Mouse (Mus musculus): ENCODE measurements around the gene Coq10a.

Coq10a gene

DNA sequence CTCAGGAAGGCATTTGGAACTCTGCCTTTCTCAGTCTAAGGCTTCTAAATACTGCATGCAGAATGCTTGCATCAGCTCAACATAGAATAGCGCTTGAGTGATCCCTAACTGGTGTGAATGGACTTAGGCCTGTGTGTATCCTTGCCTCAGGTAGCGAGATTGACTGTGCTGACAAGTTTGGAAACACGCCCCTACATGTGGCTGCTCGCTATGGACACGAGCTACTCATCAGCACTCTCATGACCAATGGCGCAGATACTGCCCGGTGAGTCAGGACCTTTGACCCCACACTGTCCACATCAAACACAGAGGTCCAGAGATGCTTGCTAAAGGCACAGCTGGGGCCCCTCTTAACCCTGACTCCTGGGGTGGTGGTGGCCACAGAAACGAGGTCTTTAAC lies 13.7 kb upstream of the Coq10a start:
- no peak for DNase-seq

DNA sequence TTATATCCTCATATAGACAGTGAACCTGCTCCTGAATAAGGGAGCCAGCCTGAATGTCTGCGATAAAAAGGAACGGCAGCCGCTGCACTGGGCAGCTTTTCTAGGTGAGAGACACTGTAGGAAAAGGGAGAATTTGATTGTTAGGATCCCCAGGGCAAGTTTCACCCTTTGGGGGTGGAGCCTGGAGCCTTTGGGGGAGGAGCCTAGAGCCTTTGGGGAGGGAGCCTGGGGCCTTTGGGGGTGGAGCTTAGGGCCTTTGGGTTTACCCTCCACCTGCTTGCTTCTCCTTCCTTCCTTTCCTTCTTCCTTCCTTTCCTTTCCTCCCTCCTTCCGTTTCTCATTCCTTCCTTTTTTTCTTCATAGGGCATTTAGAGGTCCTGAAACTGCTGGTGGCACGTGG lies 11.8 kb upstream of the Coq10a start:
- no peak for DNase-seq

DNA sequence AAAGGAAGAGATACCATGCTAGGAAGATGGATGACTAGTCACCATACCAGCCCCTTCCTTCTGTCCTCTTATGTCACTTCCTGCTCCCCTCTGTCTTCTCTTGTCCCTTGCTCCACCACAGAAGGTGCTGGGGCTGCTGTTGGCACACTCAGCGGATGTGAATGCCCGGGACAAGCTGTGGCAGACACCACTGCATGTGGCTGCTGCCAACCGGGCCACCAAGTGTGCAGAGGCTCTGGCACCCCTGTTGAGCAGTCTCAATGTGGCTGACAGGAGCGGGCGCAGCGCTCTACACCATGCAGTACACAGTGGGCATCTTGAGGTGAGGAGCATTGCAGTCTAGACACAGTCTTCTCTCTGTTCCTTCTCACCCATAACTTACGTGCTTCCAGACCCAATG lies 10.5 kb upstream of the Coq10a start:
- DNase-seq, result no peak

DNA sequence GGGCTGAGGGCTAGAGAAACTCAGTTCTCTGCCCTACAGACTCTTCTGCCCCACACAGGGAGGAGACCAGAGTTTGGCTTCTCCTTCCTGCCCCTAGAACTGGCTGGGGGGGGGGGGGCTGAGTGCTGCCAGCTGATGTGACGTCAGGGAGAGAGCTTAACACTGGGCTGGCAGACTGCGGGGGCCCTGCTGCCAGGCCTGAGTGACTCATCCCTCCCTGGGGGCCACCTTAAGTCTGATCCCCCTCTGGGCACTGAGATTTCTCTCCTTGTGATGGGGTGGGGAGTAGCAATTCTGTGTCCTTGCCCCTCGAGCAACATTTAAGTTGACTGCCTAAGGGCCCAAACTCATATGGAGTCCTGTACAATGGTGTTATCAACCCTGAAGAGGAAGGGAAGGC lies 9.7 kb upstream of the Coq10a start:
- no peak for DNase-seq

DNA sequence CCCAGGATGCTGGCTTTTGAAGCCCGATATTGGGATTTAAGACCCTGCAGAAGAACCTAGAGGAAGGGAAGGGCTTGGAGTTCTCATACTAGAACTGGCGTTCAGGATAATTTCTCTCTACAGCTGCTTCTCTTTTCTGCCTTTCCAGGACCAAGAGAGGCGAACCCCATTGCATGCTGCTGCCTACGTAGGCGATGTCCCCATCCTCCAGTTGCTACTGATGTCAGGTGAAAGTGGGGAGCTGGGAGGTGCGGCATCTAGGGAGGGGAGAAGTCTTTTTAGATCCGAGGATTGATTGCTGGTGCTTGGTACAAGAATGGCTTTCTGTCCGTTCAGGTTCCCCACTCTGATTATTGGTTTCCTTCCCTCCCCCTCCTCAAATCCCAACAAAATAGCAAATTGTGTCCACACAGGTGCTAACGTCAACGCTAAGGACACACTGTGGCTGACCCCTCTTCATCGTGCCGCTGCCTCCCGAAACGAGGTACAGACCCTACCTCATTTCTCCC lies 9.2 kb upstream of the Coq10a start:
- DNase-seq, result no peak

DNA sequence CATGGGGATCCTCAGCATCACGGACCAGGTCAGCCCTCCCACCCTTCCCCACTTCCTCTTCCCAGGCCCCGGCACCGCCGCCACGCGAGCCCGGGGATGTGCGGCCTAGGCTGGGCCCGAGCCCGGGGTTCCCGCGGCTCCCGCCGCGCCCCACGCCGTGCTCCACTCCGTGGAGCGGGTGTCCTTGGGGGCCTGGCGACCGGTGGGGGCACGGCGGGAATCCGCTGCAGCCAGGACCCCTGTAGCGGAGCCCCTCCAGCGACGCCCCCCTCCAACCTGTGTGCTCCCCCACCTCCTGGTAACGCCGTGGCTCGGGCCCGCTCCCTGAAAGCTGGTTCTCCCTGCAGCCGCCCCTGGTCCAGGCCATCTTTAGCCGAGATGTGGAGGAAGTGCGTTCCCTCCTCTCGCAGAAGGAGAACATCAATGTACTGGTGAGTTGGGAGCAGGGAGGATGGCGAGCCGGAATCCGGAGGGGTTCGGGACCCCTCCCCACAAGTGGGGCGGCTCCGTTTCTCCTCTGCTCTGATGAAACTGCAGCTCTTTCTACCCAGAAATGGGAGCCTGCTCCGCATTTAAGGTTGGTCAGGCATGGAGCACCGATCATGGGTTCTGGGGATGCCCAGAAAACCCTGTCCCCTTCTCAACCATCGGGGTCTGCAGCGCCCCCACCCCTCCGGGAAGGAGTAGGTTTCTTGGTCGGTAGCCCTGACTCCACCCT lies 8.6 kb upstream of the Coq10a start:
- peak; percentile 52 for DNase-seq

DNA sequence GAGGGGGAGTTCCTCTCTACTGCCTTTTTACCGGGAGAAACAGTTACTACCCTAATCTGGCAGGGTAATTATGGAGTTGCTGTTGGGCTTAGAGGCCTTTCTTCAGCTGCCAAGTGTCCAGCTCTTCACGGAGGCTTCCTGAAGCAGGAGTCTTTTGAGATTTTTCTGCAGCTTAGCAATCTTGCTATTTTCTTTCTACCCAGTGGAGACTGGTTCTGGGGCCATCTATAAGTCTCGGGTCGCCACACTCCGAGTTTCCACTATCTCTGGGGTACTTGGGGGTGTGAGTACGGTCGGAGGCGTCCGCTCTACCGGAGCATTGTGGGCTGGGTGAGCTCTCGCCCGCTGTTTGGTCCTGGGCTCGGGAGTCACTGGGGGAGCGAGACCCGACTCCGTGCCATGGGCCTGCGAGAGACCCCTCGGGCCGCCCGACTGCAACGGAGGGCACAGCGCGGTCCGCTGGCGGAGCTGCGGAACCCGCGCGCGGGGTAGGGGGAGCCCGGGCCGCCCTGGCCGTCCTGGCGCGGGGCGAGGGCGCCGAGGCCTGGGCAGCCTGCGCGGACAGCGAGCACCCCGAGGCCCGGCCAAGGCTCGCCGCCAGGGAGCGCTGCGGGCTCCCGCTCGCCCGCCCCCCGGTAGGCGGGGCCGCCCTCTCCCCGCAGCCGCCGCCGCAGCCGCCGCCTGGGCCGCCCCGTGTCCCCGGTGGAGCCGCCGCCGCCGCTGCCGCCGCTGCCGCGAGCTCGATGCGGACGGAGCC lies 7.8 kb upstream of the Coq10a start, which contains the start of gene Ankrd52:
Ankrd52 (plus strand) TSS at position 661 of the 757 bp plus-strand sequence.
- DNase-seq, result peak; percentile 82

DNA sequence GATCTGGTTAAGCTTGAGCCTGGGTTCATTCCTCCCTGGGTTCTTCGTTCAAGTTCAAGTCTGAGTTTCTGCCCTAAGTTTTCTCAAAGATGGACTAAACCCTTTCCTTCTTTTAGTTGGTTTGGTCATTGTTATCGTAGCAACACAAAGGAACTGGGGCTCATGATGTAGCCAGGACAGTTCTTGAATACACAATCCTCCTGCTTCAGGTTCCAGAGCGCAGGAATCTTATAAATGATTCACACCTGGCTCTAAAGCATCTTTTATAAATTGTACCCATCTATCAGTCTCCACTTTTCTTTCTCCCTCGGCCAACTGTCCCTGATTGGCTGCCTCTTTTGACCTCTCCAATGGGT lies 7.3 kb upstream of the Coq10a start:
- no peak for DNase-seq

DNA sequence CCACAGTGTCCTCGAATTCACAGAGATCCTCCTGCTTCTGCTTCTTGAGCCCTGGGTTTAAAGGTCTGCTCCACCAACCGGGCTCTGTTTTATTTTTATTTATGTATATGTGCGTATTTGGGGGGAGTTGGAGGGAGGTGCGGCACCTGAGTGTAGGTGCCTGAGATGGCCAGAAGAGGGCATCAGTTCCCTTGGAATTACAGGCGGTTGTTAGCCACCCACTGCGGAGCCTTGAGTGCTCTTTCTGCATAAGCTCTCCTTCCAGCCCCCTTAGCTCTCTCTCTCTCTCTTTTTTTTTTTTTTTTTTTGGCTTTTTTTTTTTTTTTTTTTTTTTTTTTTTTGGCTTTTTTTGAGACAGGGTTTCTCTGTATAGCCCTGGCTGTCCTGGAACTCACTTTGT lies 5.6 kb upstream of the Coq10a start:
- no peak for DNase-seq

DNA sequence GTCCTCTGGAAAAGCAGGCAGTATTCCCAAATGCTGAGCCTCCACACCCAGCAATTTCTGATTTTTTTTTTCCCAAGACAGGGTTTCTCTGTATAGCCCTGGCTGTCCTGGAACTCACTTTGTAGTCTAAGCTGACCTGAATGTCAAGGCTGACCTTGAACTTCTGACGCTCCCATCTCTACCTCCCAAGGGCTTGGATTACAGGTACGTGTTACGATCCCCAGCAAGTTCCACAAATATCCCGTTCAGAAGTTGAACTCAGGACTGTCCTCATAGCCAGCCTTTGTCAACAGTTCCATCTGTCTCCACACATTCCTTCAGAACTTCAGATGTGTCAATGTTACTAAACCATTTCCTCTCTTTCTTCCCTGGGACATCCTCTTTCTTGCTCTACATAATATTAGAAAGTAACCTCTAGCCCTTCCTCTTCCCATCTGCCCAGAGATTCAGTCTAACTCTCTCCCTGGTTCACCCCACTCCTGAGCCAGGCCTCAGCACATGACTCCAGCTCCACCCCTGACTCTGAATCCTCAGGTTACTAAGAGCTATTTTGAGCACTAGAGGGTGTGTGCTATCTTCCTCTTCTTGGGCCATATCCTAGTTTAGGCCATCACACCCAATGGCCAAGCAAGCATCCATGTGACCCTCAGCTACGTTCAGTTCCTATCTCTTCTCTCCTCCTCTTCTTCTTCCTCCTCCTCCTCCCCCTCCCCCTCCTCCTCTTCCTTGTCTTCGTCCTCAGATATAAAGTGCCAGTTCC lies 4.4 kb upstream of the Coq10a start:
- DNase-seq, result no peak

DNA sequence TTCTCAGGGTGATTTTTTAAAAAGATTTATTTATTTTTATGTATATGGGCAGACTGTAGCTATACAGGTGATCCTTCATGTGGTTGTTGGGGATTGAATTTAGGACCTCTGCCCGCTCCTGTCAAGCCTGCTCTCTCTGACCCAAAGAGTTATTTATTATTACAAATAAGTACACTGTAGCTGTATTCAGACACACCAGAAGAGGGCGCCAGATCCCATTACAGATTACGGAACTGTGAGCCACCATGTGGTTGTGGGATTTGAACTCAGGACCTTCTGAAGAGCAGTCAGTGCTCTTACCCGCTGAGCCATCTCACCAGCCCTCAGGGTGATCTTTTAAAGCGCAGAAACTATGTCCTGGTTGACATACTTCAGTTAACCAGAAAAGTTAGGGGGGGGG lies 3.3 kb upstream of the Coq10a start:
- DNase-seq, result no peak

DNA sequence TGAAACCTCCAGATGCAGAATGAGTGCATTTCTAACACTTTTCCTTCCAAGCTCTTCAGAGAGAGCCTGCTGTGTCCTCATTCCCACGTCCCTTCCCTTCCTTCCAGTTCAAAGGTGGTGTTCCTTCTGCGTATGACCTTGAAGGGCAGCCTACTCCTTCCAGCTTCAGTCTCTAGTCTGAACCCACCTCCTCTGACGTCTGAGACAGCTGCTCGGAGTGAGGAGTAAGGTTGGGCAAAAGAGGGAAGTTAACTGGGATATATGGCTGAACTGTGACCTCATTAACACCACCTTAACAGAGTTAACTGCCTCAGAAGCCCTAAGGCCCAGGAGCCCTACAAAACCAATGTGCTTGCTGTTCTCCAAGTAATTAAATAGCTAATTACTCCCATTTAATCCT lies 1.8 kb upstream of the Coq10a start:
- no peak for DNase-seq

DNA sequence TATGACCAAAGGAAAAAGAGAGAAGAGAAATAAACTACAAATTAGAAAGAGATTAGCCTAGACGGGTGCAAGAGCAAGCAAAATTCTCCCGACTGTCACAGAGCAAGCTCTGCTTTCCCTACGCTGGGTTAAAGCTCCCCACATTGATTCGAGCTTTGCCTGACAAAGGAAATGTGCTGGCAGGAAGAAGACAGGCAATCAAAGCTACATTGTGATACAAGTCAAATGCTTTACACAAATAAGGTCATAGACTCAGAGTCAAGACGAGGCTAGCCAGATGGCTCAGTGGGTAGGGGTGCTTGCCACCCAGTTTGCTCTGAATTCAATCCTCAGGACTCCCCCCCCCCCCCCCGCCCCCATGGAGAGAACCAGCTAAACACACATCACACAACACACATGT lies 1.2 kb upstream of the Coq10a start:
- no peak for DNase-seq

DNA sequence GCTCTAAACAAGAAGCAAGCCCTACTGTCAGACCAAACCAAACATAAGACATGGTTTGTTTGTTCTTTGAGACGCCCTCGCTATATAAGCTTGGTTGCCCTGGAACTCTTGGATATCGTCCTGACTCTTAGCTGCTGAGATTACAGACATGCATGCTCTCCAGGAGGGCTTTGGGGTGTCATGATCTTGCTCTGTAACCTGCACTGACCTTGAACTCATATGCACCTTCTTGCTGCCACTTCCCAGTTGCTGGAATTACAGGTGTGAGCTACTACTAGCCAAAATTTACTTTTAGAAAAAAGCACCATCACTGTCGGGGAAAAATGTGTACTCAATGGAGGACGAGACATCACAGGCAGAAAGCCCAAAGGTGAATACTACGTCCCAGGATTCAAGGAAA lies 802 bp upstream of the Coq10a start:
- DNase-seq, result no peak

DNA sequence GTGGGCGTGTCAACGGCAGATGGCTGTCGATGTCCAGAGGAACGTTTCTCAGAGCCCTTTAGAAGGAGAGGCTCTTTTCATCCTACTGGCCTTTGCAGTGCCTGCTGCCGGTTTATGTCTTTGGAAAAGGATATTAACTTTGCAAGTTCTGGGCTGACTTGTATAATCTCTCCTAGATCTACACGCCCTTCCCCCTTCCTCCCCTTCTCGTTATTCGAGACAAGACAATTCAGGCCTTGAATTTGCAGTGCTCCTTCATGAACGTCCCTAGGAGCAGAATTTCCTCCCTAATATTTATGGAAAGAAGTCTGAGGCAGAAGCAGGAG lies 384 bp upstream of the Coq10a start:
- no peak for DNase-seq

DNA sequence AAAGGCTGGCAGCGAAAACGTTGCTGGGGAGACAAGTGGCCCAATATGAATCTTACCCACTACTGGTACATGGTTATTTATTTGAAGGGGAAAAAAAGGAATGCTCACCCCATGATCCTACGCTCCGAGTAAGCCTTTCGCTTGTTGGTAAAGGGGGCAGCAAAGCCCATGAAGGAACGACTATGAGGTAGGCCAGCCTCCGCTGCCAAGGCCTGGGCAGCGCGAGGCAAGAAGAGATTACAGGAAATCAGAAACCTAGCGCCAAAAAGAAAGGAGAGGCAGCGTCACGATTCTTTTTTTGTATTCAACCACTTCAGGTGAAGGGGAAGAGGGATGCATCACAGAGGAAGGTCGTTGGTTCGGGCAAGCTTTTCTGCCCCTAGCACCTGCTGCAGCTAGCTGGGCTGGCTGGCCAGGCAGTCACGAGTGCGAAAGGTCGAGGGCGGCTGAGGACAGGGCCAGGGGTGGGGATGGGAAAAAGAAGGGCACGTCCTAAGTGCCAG lies 847 bp downstream of the Coq10a start:
- no peak for DNase-seq

DNA sequence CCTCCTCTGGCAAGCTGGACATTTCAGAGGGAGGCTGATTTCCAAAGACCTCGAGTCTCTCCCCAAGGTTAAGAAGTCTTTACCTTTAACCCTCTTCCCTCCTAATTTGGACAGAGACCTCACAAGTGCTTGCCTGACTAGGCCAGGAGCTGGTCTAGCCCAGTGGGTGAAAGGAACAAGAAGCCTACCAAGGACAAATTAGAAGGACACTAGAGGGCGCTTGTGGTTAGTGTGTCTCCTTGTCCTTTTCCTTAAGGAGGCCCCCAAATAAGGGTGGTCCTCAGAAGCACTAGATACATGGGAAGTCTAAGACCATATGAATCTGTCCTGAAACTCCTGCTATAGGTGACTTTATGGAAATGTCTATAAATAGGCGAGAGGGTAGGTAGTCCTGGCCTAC lies 6.2 kb downstream of the Coq10a start:
- no peak for DNase-seq

DNA sequence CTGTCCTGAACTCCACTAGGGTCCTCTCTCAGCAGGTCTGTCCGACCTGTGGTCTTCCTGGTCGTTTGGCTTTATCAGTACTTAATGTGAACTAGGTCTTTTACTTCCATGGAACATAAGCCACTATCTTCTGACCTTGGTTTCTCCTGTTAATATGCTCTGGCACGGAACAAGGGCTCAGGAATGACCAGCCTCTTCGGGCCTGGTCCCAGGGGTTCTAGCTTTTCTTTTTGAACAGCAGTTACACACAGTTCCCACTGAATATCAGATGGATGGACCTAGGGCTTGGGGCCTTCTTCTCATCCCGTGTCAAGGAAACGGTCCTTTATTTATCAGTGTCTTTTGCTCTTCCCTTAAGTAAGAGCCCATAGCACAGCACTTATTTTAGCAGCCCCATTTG lies 7.0 kb downstream of the Coq10a start:
- no peak for DNase-seq

DNA sequence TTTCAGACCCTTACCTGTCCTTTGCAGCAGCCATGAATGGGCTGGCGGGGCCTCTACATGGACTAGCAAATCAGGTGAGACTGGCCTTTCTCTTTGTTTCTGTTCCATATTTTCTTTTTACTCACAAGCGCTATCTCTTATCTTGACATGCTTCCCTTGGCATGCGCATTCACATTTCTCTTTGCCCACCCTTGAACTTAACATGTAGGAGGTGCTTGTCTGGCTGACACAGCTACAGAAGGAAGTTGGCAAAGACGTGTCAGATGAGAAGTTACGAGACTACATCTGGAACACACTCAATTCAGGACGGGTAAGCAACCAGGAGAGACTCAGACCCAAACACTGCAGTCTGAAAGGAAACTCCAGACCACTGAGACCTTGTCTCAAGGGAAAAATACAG lies 9.6 kb downstream of the Coq10a start:
- DNase-seq, result no peak

DNA sequence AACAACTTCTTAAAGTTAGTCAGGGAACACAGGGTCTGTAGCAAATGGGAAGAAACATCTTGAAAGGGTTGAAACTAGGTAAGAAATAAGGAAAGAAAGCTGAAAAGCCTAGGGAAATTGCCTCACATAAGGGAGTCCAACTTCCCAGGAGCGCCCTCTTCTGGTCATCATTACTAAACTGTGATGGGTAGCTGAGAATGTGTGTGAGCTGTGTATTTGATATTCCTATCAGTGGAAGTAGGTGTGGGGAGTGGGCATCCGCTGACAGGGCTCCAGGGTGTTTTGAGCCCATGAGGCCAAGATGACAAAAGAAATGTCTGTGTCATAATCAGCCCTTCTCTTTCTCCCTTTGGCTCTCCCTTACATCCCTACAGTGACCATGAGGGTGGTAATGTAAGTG lies 10.0 kb downstream of the Coq10a start:
- DNase-seq, result peak; percentile 69

DNA sequence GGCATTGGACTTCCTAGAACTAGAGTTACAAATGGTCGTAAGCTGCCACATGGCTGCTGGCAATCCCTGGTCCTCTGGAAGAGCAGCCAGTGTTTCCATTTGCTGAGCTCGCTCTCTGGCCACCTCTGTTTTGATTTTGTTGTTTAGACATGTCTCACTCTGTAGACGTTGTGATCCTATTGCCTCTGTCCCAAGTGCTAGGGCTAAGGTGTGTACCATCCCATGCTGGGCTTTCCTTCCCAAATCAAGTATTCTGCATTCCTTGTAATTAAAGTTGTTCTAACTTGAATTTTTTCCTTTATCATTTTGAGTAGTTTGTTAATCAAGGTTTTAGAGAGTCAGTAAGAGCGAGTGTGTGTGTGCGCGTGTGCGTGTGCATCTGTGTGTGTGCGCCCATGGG lies 21.3 kb downstream of the Coq10a start:
- no peak for DNase-seq

DNA sequence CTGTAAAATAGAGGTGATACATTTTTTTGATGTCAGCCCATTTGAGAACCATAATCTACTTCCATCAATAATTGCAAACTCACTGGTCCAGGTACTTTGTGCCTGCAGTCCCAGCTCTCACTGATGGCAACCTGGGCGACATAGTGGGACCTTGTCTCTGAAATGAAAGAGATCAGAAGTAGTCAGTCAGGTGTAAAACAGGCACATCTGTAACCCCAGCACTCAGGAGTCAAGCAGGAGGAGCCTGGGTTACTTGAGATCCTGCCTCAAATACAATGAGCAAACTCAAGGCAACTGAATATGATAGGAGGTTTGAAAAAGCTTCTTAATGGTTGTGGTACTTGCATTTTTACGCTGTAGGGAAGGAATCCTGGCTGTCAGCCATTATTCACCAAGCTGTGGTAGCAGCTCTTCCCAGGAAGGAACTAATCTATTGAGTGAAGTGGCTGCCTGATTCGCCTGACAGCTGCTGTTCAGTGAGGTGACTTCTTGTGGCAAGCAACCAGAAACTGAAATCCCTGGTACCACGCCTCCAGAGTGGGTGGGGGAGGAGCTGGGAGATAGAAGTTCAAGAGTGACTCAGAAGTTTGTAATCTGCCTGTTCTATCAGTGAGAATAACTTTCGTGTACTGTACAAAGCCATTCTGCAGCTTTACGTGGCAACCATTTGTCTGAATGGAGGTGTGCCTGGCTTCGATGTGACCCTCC lies 24.1 kb downstream of the Coq10a start:
- DNase-seq, result peak; percentile 19

DNA sequence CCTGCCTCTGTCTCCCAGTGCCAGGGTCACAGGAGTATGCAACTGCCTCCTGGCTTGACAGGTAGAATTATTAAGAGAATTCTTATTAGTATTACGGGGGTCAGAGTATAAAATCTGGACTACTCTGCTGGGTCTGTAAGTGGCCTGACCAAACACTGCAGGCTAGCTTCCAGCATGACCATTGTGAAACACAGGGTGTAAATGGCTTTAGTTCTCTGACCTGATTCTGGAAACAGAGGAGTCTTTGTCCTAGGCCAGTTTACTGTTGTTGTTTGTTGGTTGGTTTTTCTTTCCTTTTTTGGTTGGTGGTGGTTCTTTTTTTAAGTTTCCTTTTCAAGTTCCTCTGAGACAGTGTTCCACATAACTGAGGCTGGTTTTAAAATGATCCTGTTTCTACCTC lies 25.4 kb downstream of the Coq10a start:
- DNase-seq, result no peak
